ENCODE assay signal across 8 mouse cellular contexts in the genomic region with DNA sequence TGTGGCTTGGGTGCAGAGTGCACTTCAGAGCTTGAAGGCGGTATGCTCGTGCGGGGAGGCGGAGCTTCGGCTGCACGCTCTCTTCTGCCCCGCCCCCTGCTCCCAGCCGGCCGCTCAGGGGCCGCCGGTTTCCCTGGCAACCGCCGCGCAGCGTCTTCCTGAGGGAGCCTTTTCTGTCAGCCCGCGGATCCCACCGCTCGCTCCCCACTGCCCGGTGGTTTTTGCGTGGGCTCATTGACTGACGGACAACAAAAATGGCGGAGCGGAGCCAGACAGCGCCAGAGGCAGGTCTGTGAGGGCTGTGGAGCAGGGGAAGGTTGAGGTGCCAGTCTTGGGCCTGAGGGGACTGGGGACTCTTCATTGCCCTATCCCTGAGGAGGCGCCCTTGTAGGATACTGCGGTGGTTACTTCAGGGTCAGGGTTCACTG. TPM values are rescaled to one million over a fixed set of nuclear protein-coding genes. Genes with fewer than 3 reads are reported as not detected.
DNase-seq lines count a peak whose midpoint lies in the region; ATAC-seq and TF ChIP-seq lines count a peak whose summit lies in the region.

A gene (plus strand): TSS at position 44 of the 428 bp plus-strand sequence.

- no peaks in the 10 kb centered on the region for H3K27me3 ChIP-seq in cerebellum, adult 2 months (ENCODE audit: control insufficient read depth, insufficient read depth, low read length)
- H3K27me3 ChIP-seq in forebrain, postnatal 0 days (ENCODE audit: insufficient read depth, low read length): no peaks in the 10 kb centered on the region
- no peaks in the 10 kb centered on the region for H3K27me3 ChIP-seq in hindbrain, embryonic 12.5 days

- H3K27ac ChIP-seq in cerebellum, adult 2 months (ENCODE audit: insufficient read depth, low read length): no peak within 1 kb of the TSS
- H3K27ac ChIP-seq in forebrain, postnatal 0 days (ENCODE audit: low read depth, low read length): no peak within 1 kb of the TSS
- H3K27ac ChIP-seq in hindbrain, embryonic 12.5 days: no peak within 1 kb of the TSS

- H3K4me1 ChIP-seq in cerebellum, adult 2 months (ENCODE audit: control insufficient read depth, insufficient read depth, low read length): no peaks in the 10 kb centered on the region
- H3K4me1 ChIP-seq in forebrain, postnatal 0 days (ENCODE audit: insufficient read depth): peaks cover 6% of the 10 kb centered on the region; the same call in 1 of the 2 replicates
- H3K4me1 ChIP-seq in hindbrain, embryonic 12.5 days: peaks cover 12% of the 10 kb centered on the region

- peak within 1 kb of the TSS; percentile 54 for H3K4me3 ChIP-seq in cerebellum, adult 2 months (replicated peaks; ENCODE audit: insufficient read depth, low read depth, low read length)
- peak within 1 kb of the TSS; percentile 48 for H3K4me3 ChIP-seq in forebrain, postnatal 0 days (ENCODE audit: low read depth, low read length)
- peak within 1 kb of the TSS; percentile 50 for H3K4me3 ChIP-seq in hindbrain, embryonic 12.5 days

- H3K36me3 ChIP-seq in forebrain, postnatal 0 days (ENCODE audit: insufficient read depth): no peaks in the 10 kb centered on the region
- no peaks in the 10 kb centered on the region for H3K36me3 ChIP-seq in hindbrain, embryonic 12.5 days

- peak; percentile 65 for DNase-seq in WW6 (ENCODE audit: low read depth, low spot score)
- peak; percentile 51 to 53 for DNase-seq in cerebellum, adult 2 months
- DNase-seq in forebrain, postnatal 0 days: peak; percentile 82
- DNase-seq in layer of hippocampus, adult 9-11 months: peak; percentile 68
- peak; percentile 11 to 29 for DNase-seq in lung, adult 18-20 months
- DNase-seq in ovary, postnatal 36 days (ENCODE audit: low spot score): peak; percentile 72
- no peak for DNase-seq in spleen, adult 12 weeks (ENCODE audit: low spot score)

- peak within 1 kb of the TSS; percentile 51 for H3K9ac ChIP-seq in forebrain, postnatal 0 days
- peak within 1 kb of the TSS; percentile 52 for H3K9ac ChIP-seq in hindbrain, embryonic 12.5 days

- no peak for TF ChIP-seq CTCF in cerebellum, adult 2 months (IDR thresholded peaks at IDR 0.05; ENCODE audit: borderline replicate concordance, insufficient read depth, low read depth, low read length)
- TF ChIP-seq CTCF in forebrain, postnatal 0 days (IDR thresholded peaks at IDR 0.05; ENCODE audit: low read depth): no peak

- no peak for TF ChIP-seq POLR2A in cerebellum, adult 2 months (IDR thresholded peaks at IDR 0.05; ENCODE audit: borderline replicate concordance, insufficient read depth, low read length)

- H3K4me2 ChIP-seq in forebrain, postnatal 0 days (ENCODE audit: low read depth): peak within 1 kb of the TSS; percentile 48
- peak within 1 kb of the TSS; percentile 67 for H3K4me2 ChIP-seq in hindbrain, embryonic 12.5 days (replicated peaks)

- WGBS in cerebellum, adult 2 months: under 1% methylated on average over 27 of the region's 27 CpGs
- under 1% methylated on average over 27 of the region's 27 CpGs for WGBS in forebrain, postnatal 0 days
- under 1% methylated on average over 27 of the region's 27 CpGs for WGBS in hindbrain, embryonic 12.5 days

- peak; percentile 99 for ATAC-seq in forebrain, postnatal 0 days
- peak; percentile 99 for ATAC-seq in hindbrain, embryonic 12.5 days (ENCODE audit: low FRiP score)

- H3K9me3 ChIP-seq in forebrain, postnatal 0 days (ENCODE audit: low read length): no peaks in the 10 kb centered on the region
- no peaks in the 10 kb centered on the region for H3K9me3 ChIP-seq in hindbrain, embryonic 12.5 days (replicated peaks)

RNA-seq across cellular contexts. Expression of the gene that starts here (rescaled TPM):
- polyA plus RNA-seq in cerebellum, adult 2 months (2012; rRNA removed): 3.7 and 4.8 TPM in 2 replicates
- 4.4 and 6.2 TPM in 2 replicates for total RNA-seq in forebrain, postnatal 0 days (2014; rRNA removed)
- polyA plus RNA-seq in forebrain, postnatal 0 days (2015; fragmentation: Nextera tagmentation; extraction: Ambion mirVana): 1.8 and 3.3 TPM in 2 replicates
- polyA plus RNA-seq in hindbrain, embryonic 12.5 days (2016; fragmentation: Nextera tagmentation; extraction: Ambion mirVana): 1.5 and 2.1 TPM in 2 replicates
